Mouse (Mus musculus) lung, postnatal 0 days (tissue): ENCODE data around the gene Borcs8.

ENCODE experiments used
- CTCF ChIP-seq: IDR thresholded peaks from 2 replicates; pipeline ENCODE4 v1.5.1; 2016; ENCODE audit warnings: antibody characterized with exemption, mild to moderate bottlenecking
- EP300 ChIP-seq: IDR thresholded peaks from 2 replicates; pipeline ENCODE4 v1.6.1; 2016; ENCODE audit warnings: antibody characterized with exemption, mild to moderate bottlenecking, control low read depth

GRCm38 (mm10) chr8:70099276-70099675, 40.0 kb upstream of the Borcs8 start:
- TF ChIP-seq CTCF (no peak), EP300 (no peak)
